Mouse (Mus musculus) liver, embryonic 14.5 days (tissue): ENCODE measurements around the gene Plbd1.

Source experiments
- CTCF ChIP-seq: IDR thresholded peaks from 2 replicates; pipeline ENCODE4 v1.5.1; 2016; ENCODE audit warnings: antibody characterized with exemption, low read depth, control low read depth
- EP300 ChIP-seq: IDR thresholded peaks from 2 replicates; pipeline ENCODE4 v1.6.1; 2016; ENCODE audit warnings: antibody characterized with exemption, low read depth

DNA sequence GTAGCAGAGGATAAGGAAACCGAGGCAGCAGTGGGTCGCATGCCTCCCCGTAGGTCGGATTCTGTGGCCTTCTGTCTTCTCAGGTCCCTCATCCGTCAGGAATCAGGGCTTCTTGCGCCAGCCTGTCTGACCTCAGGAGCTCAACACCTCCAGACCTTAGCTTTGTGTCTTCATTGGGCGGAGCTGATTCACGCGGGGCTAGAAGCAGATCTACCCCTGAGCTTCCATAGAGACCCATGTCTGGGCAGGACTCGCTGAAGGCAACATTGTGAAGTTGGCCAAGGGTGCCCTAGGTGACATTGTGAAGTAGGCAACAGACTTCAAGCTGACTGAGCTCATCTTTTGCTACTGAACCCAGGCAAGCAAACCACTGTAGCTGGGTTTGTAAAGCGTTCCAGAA is 335 bp upstream of the Plbd1 start:
- no peak for TF ChIP-seq CTCF
- TF ChIP-seq EP300, result no peak
